Mouse (Mus musculus): ENCODE results near the gene Hgd.

DNA sequence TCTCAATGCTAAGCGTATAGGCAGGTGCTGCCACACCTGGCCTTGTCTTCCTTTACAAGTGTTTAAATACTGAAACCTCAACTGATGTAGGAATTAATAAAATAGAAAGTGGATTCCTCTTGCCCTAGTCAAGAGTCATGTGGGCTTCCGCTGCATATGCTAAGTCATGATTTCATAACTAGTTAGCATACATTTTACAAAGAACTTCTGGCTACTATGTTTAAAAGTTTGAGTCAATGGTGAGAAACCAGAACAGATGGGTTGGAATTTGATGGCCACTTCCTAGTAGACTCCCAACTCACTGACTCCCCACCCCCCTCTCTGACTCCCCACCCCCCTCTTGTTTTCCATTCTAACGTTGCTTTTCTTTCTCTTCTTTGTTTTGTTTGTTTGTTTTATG lies 19.4 kb downstream of the Hgd start:
- TF ChIP-seq CTCF (IDR thresholded peaks at IDR 0.05; ENCODE audit: low read depth), result no peak
- TF ChIP-seq EP300 (optimal IDR thresholded peaks at IDR 0.05), result no peak

All from stomach, postnatal 0 days (tissue).